Mouse (Mus musculus) gastrocnemius, postnatal 14 days (tissue): ENCODE measurements around the gene Cldn34b2. TPM values are rescaled to one million over a fixed set of nuclear protein-coding genes. Genes with fewer than 3 reads are reported as not detected.
A peak's percentile ranks its signal among the peaks of the same experiment; 100 is the strongest.
"Not testable (repeated sequence)": the region's sequence is repeated elsewhere in the genome, so short reads cannot be mapped to it uniquely, and the experiment has no call there.

Experiments
- DNase-seq: peaks from one replicate; pipeline ENCODE4 v3.0.0; 2021; ENCODE audit warnings: mixed read lengths
- intact Hi-C: fragments of 180-260 bp; cut with DNase I; formaldehyde crosslinking; loops from one replicate; pipeline ENCODE4 v1.15.1; 2025; ENCODE audit warnings: low total_unique reads
- long read RNA-seq, 2 experiments: library from polyadenylated mRNA; stranded (forward); transcript quantifications; one replicate each; pipeline ENCODE4 v2.0.0; 2021
- total RNA-seq, 2 experiments: library from RNA; stranded (reverse); gene quantifications; 2 replicates each; pipeline ENCODE4 v1.2.3; 2021

The Cldn34b2 gene
- not detected for total RNA-seq
- long read RNA-seq, experiment 1 = 0 reads
- long read RNA-seq, experiment 2 = 0 reads

- DNase-seq, intact Hi-C loops: not testable (repeated sequence)
Observed at GRCm38 (mm10) chrX:155128312-155128711, at the start of gene Cldn34b2. Gene Cldn34b2 (minus strand): TSS chrX:155128412.

- intact Hi-C loops = no loop called here
- DNase-seq = no peak
Observed at GRCm38 (mm10) chrX:155177640-155178039, 49.4 kb upstream of the Cldn34b2 start.

- intact Hi-C loops = no loop called here
- no peak for DNase-seq
Observed at GRCm38 (mm10) chrX:155177230-155177629, 49.0 kb upstream of the Cldn34b2 start.

- no peak for DNase-seq
- intact Hi-C loops = no loop called here
Observed at GRCm38 (mm10) chrX:155175568-155175967, 47.4 kb upstream of the Cldn34b2 start.

GRCm38 (mm10) chrX:155172310-155172709 lies 44.1 kb upstream of the Cldn34b2 start:
- DNase-seq = no peak
- intact Hi-C loops = no loop called here

- DNase-seq = no peak
Observed at GRCm38 (mm10) chrX:155171754-155172153, 43.5 kb upstream of the Cldn34b2 start.

GRCm38 (mm10) chrX:155169886-155170285 lies 41.7 kb upstream of the Cldn34b2 start:
- DNase-seq = no peak
- intact Hi-C loops = no loop called here

More at GRCm38 (mm10) chrX:155171754-155172153, 43.5 kb upstream of the Cldn34b2 start:
- intact Hi-C loops = no loop called here

GRCm38 (mm10) chrX:155167667-155168066 lies 39.5 kb upstream of the Cldn34b2 start:
- DNase-seq = no peak
- intact Hi-C loops = no loop called here

GRCm38 (mm10) chrX:155166313-155166712 lies 38.1 kb upstream of the Cldn34b2 start:
- intact Hi-C loops = no loop called here
- no peak for DNase-seq

- intact Hi-C loops = no loop called here
- no peak for DNase-seq
Observed at GRCm38 (mm10) chrX:155163553-155163952, 35.3 kb upstream of the Cldn34b2 start.

- intact Hi-C loops = no loop called here
- no peak for DNase-seq
Observed at GRCm38 (mm10) chrX:155151868-155152267, 23.7 kb upstream of the Cldn34b2 start.

- peak; percentile 18 for DNase-seq
- intact Hi-C loops = loop anchor here (5.0 kb wide), 1 partner anchor 183 kb away; no protein-coding TSS in a partner anchor
Observed at GRCm38 (mm10) chrX:155144718-155145117, 16.5 kb upstream of the Cldn34b2 start.

- intact Hi-C loops = no loop called here
Observed at GRCm38 (mm10) chrX:155098024-155098423, 30.2 kb downstream of the Cldn34b2 start.

GRCm38 (mm10) chrX:155093566-155093965 lies 34.6 kb downstream of the Cldn34b2 start, which contains the start of gene Magea2:
Gene Magea2 (minus strand): TSS chrX:155093666.
- DNase-seq, intact Hi-C loops: not testable (repeated sequence)

More at GRCm38 (mm10) chrX:155098024-155098423, 30.2 kb downstream of the Cldn34b2 start:
- DNase-seq = no peak

- intact Hi-C loops, DNase-seq: not testable (repeated sequence)
Observed at GRCm38 (mm10) chrX:155089693-155090092, 38.5 kb downstream of the Cldn34b2 start, which contains the start of gene Magea1. Gene Magea1 (minus strand): TSS chrX:155089793.

Other genes starting within 250 kb of the Cldn34b2 start
- not detected for gene Cldn34b1, start 238.1 kb downstream of the Cldn34b2 start, total RNA-seq
- gene Magea6, start 192.4 kb downstream of the Cldn34b2 start, total RNA-seq = not detected
- not detected for gene Magea3, start 178.9 kb downstream of the Cldn34b2 start, total RNA-seq
- not detected for gene Magea8, start 132.6 kb downstream of the Cldn34b2 start, total RNA-seq
- gene Magea5, start 65.3 kb downstream of the Cldn34b2 start, total RNA-seq = not detected
- not detected for gene Magea1, start 38.6 kb downstream of the Cldn34b2 start, total RNA-seq
- gene Magea2, start 34.7 kb downstream of the Cldn34b2 start, total RNA-seq = not detected
- 10 to 100 TPM; 19.1 to 33.7 TPM for gene Sat1, start 88.0 kb upstream of the Cldn34b2 start, total RNA-seq
- 10 to 100 TPM; 26.4 to 27.0 TPM for gene Acot9, start 134.0 kb upstream of the Cldn34b2 start, total RNA-seq
- 10 to 100 TPM; 22.8 to 24.3 TPM for gene Prdx4, start 212.3 kb upstream of the Cldn34b2 start, total RNA-seq